Mouse (Mus musculus) ES-Bruce4 (cell line): ENCODE data around the gene Lypd4. TPM values are rescaled to one million over a fixed set of nuclear protein-coding genes. Genes with fewer than 3 reads are reported as not detected.
A peak's percentile ranks its signal among the peaks of the same experiment; 100 is the strongest.
"Not testable (repeated sequence)": the region's sequence is repeated elsewhere in the genome, so short reads cannot be mapped to it uniquely, and the experiment has no call there.

Experiments used
- H3K27ac ChIP-seq: 2 replicates; pipeline ENCODE4 v1.5.1; 2012; ENCODE audit warnings: low read length, inconsistent platforms; ENCODE audit not compliant: insufficient read depth
- H3K27me3 ChIP-seq: 2 replicates; pipeline ENCODE4 v1.6.1; 2012; ENCODE audit warnings: mild to moderate bottlenecking, low read length, inconsistent platforms; ENCODE audit not compliant: control insufficient read depth, poor library complexity, insufficient read depth, severe bottlenecking
- H3K36me3 ChIP-seq: 2 replicates; pipeline ENCODE4 v1.6.1; 2012; ENCODE audit warnings: inconsistent platforms, mild to moderate bottlenecking, low read length, moderate library complexity; ENCODE audit not compliant: control insufficient read depth, poor library complexity, insufficient read depth, severe bottlenecking
- H3K4me1 ChIP-seq: one replicate; pipeline ENCODE4 v1.8.1; 2011; ENCODE audit warnings: low read length; ENCODE audit not compliant: control insufficient read depth, insufficient read depth
- H3K4me3 ChIP-seq: 2 replicates; pipeline ENCODE4 v1.5.1; 2011; ENCODE audit warnings: low read depth, mild to moderate bottlenecking, low read length
- H3K9ac ChIP-seq: 2 replicates; pipeline ENCODE4 v1.6.1; 2012; ENCODE audit warnings: low read depth, mild to moderate bottlenecking, inconsistent platforms; ENCODE audit not compliant: poor library complexity, severe bottlenecking
- H3K9me3 ChIP-seq: replicated peaks from 2 replicates; pipeline ENCODE4 v1.6.1; 2012; ENCODE audit warnings: mild to moderate bottlenecking, low read length, inconsistent platforms; ENCODE audit not compliant: control insufficient read depth, poor library complexity, insufficient read depth, severe bottlenecking
- CTCF ChIP-seq: IDR thresholded peaks from one replicate; pipeline ENCODE4 v1.8.1; 2011; ENCODE audit warnings: low read depth, low read length
- EP300 ChIP-seq: IDR thresholded peaks from 2 replicates; pipeline ENCODE4 v1.6.1; 2011; ENCODE audit warnings: low read depth, low read length; ENCODE audit not compliant: insufficient read depth
- POLR2A ChIP-seq: IDR thresholded peaks from one replicate; pipeline ENCODE4 v1.8.1; 2011; ENCODE audit warnings: low read length; ENCODE audit not compliant: insufficient read depth
- polyA plus RNA-seq: library from polyadenylated mRNA; stranded (reverse); fragments of >200 nt; gene quantifications from 2 replicates; pipeline ENCODE4 v1.2.4, GENCODE M21; 2011; ENCODE audit warnings: low read depth; ENCODE audit not compliant: missing spikeins, insufficient read depth, insufficient read length

The Lypd4 gene
- polyA plus RNA-seq, 1 experiment: not detected

GRCm38 (mm10) chr7:24845713-24846112 lies 24.0 kb downstream of the Lypd4 start:
- TF ChIP-seq CTCF: peak; percentile 44
- no peak for TF ChIP-seq POLR2A
- no peak overlapping the region for H3K9ac ChIP-seq
- H3K27ac ChIP-seq: no peak overlapping the region
- no peak overlapping the region for H3K4me3 ChIP-seq
- no peaks in the 10 kb centered on the region for H3K27me3 ChIP-seq
- no peaks in the 10 kb centered on the region for H3K9me3 ChIP-seq
- H3K4me1 ChIP-seq: no peaks in the 10 kb centered on the region
- no peaks in the 10 kb centered on the region for H3K36me3 ChIP-seq

GRCm38 (mm10) chr7:24845181-24845580 lies 24.6 kb downstream of the Lypd4 start:
- Histone ChIP-seq H3K27me3 (no peaks in the 10 kb centered on the region), H3K4me3 (0 out of 2 replicates have a peak overlapping the region, but pooled peaks have one; percentile 19), H3K9me3 (no peaks in the 10 kb centered on the region), H3K36me3 (no peaks in the 10 kb centered on the region), H3K4me1 (no peaks in the 10 kb centered on the region), H3K27ac (no peak overlapping the region), H3K9ac (no peak overlapping the region)
- TF ChIP-seq CTCF: no peak
- TF ChIP-seq EP300: no peak
- no peak for TF ChIP-seq POLR2A

- Histone ChIP-seq H3K4me3 (no peak overlapping the region), H3K9me3 (no peaks in the 10 kb centered on the region), H3K27me3 (no peaks in the 10 kb centered on the region), H3K9ac (no peak overlapping the region), H3K4me1 (no peaks in the 10 kb centered on the region), H3K36me3 (no peaks in the 10 kb centered on the region), H3K27ac (no peak overlapping the region)
- TF ChIP-seq POLR2A (no peak), EP300 (no peak), CTCF (peak; percentile 5)
Observed at GRCm38 (mm10) chr7:24844144-24844543, 25.6 kb downstream of the Lypd4 start.

GRCm38 (mm10) chr7:24841009-24841408 lies 28.7 kb downstream of the Lypd4 start:
- no peaks in the 10 kb centered on the region for H3K36me3 ChIP-seq
- no peaks in the 10 kb centered on the region for H3K9me3 ChIP-seq
- no peak overlapping the region for H3K9ac ChIP-seq
- TF ChIP-seq EP300 (no peak), CTCF (no peak), POLR2A (no peak)
- H3K4me3 ChIP-seq: no peak overlapping the region
- no peaks in the 10 kb centered on the region for H3K27me3 ChIP-seq
- no peak overlapping the region for H3K27ac ChIP-seq
- peaks cover 2% of the 10 kb centered on the region for H3K4me1 ChIP-seq

GRCm38 (mm10) chr7:24840331-24840730 lies 29.4 kb downstream of the Lypd4 start:
- no peaks in the 10 kb centered on the region for H3K9me3 ChIP-seq

GRCm38 (mm10) chr7:24839410-24839808 lies 30.3 kb downstream of the Lypd4 start:
- no peaks in the 10 kb centered on the region for H3K9me3 ChIP-seq
- TF ChIP-seq EP300 (no peak), POLR2A (no peak), CTCF (no peak)
- no peak overlapping the region for H3K9ac ChIP-seq
- peaks cover 2% of the 10 kb centered on the region for H3K4me1 ChIP-seq
- H3K27me3 ChIP-seq: no peaks in the 10 kb centered on the region
- H3K36me3 ChIP-seq: no peaks in the 10 kb centered on the region
- no peak overlapping the region for H3K4me3 ChIP-seq
- H3K27ac ChIP-seq: no peak overlapping the region

More at GRCm38 (mm10) chr7:24840331-24840730, 29.4 kb downstream of the Lypd4 start:
- Histone ChIP-seq H3K9ac (no peak overlapping the region), H3K4me3 (no peak overlapping the region), H3K27me3 (no peaks in the 10 kb centered on the region), H3K36me3 (no peaks in the 10 kb centered on the region), H3K4me1 (peaks cover 2% of the 10 kb centered on the region), H3K27ac (no peak overlapping the region)
- TF ChIP-seq CTCF (no peak), POLR2A (no peak), EP300 (no peak)

- not testable (repeated sequence) for H3K4me1 ChIP-seq, H3K4me3 ChIP-seq, H3K27me3 ChIP-seq, H3K9ac ChIP-seq, H3K9me3 ChIP-seq, H3K36me3 ChIP-seq, H3K27ac ChIP-seq
Observed at GRCm38 (mm10) chr7:24838732-24839409, 30.9 kb downstream of the Lypd4 start.
